Mouse (Mus musculus): ENCODE measurements at regions not wholly inside any gene's neighbourhood (a gene's known extent, or its start where the extent isn't known, plus 50 kb on each side); places are given as distances from the start of the nearest gene placed in this dataset.

GRCm38 (mm10) chr5:83890619-83891185, 526.5 kb downstream of the Epha5 start:
- no peak for DNase-seq (ENCODE audit: low spot score in 2 of 2)

- no peak for DNase-seq (ENCODE audit: low spot score in 2 of 2)
Measured at GRCm38 (mm10) chr5:83872052-83872451, 517.1 kb upstream of the Tecrl start.

GRCm38 (mm10) chr5:83868359-83868758, 513.4 kb upstream of the Tecrl start:
- no peak for DNase-seq (ENCODE audit: low spot score in 2 of 2)

GRCm38 (mm10) chr5:83861674-83862073, 506.7 kb upstream of the Tecrl start:
- DNase-seq (ENCODE audit: low spot score in 2 of 2) = no peak

GRCm38 (mm10) chr5:83852022-83852421, 497.0 kb upstream of the Tecrl start:
- DNase-seq (ENCODE audit: low spot score in 2 of 2) = no peak

GRCm38 (mm10) chr5:83826561-83826960, 471.6 kb upstream of the Tecrl start:
- DNase-seq (ENCODE audit: low spot score in 2 of 2) = no peak

- no peak for DNase-seq (ENCODE audit: low spot score in 2 of 2)
Measured at GRCm38 (mm10) chr5:83824838-83825466, 470.0 kb upstream of the Tecrl start.

GRCm38 (mm10) chr5:83811309-83811708, 456.3 kb upstream of the Tecrl start:
- DNase-seq (ENCODE audit: low spot score in 2 of 2) = no peak

- no peak for DNase-seq (ENCODE audit: low spot score in 2 of 2)
Measured at GRCm38 (mm10) chr5:83800028-83800427, 445.0 kb upstream of the Tecrl start.

GRCm38 (mm10) chr5:83780419-83780818, 425.4 kb upstream of the Tecrl start:
- no peak for DNase-seq (ENCODE audit: low spot score in 2 of 2)

- DNase-seq (ENCODE audit: low spot score in 2 of 2) = peak in 1 of 2 experiments; percentile 7
Measured at GRCm38 (mm10) chr5:83778310-83778972, 423.4 kb upstream of the Tecrl start.

- no peak for DNase-seq (ENCODE audit: low spot score in 2 of 2)
Measured at GRCm38 (mm10) chr5:83741913-83742312, 386.9 kb upstream of the Tecrl start.

GRCm38 (mm10) chr5:83695383-83695782, 340.4 kb upstream of the Tecrl start:
- DNase-seq (ENCODE audit: low spot score in 2 of 2) = no peak

GRCm38 (mm10) chr5:83692286-83692685, 337.3 kb upstream of the Tecrl start:
- DNase-seq (ENCODE audit: low spot score in 2 of 2) = no peak

GRCm38 (mm10) chr5:83678373-83678772, 323.4 kb upstream of the Tecrl start:
- no peak for DNase-seq (ENCODE audit: low spot score in 2 of 2)

GRCm38 (mm10) chr5:83659091-83659490, 304.1 kb upstream of the Tecrl start:
- no peak for DNase-seq (ENCODE audit: low spot score in 2 of 2)

GRCm38 (mm10) chr5:83651329-83651728, 296.3 kb upstream of the Tecrl start:
- no peak for DNase-seq (ENCODE audit: low spot score in 2 of 2)

- DNase-seq (ENCODE audit: low spot score in 2 of 2) = no peak
Measured at GRCm38 (mm10) chr5:83622612-83623374, 267.8 kb upstream of the Tecrl start.

- DNase-seq (ENCODE audit: low spot score in 2 of 2) = no peak
Measured at GRCm38 (mm10) chr5:83610777-83611176, 255.8 kb upstream of the Tecrl start.

- DNase-seq (ENCODE audit: low spot score in 2 of 2) = no peak
Measured at GRCm38 (mm10) chr5:83593289-83593610, 238.3 kb upstream of the Tecrl start.

- no peak for DNase-seq (ENCODE audit: low spot score in 2 of 2)
Measured at GRCm38 (mm10) chr5:83592587-83593288, 237.7 kb upstream of the Tecrl start.

Data from cerebellum, postnatal 4 days (tissue).